In genomic region chr8:10633360-10634140, GRCm38 (mm10) we compare ENCODE assay signal across 13 mouse cellular contexts.
A peak's percentile ranks its signal among the peaks of the same experiment; 100 is the strongest.
DNase-seq lines count a peak whose midpoint lies in the region; ATAC-seq and TF ChIP-seq lines count a peak whose summit lies in the region.
"Had no signal": no experiment of that assay in that cellular context is flagged by ENCODE, and none has a peak within 500 bp of the region (broad histone marks: within the 10 kb centered on the region; RNA-seq: fewer than 3 reads in every experiment).

No protein-coding gene starts in this region.

- no peak for TF ChIP-seq POLR2A in thymus, adult 2 months (IDR thresholded peaks at IDR 0.05; ENCODE audit: control insufficient read depth, extremely low read depth, insufficient read depth, low read length, poor library complexity)

- no peak overlapping the region for H3K4me3 ChIP-seq in hindbrain, embryonic 10.5 days
- H3K4me3 ChIP-seq in hindbrain, embryonic 13.5 days = no peak overlapping the region
- no peak overlapping the region for H3K4me3 ChIP-seq in thymus, adult 2 months (ENCODE audit: control insufficient read depth, insufficient read depth, low read length)
- H3K4me3 ChIP-seq in limb, embryonic 12.5 days (replicated peaks) = no peak overlapping the region
- H3K4me3 ChIP-seq: intestine, embryonic 15.5 days had no signal

- no peaks in the 10 kb centered on the region for H3K36me3 ChIP-seq in hindbrain, embryonic 10.5 days
- H3K36me3 ChIP-seq in hindbrain, embryonic 13.5 days = no peaks in the 10 kb centered on the region
- no peaks in the 10 kb centered on the region for H3K36me3 ChIP-seq in thymus, adult 2 months (ENCODE audit: control insufficient read depth, insufficient read depth, low read length)
- H3K36me3 ChIP-seq in limb, embryonic 12.5 days = no peaks in the 10 kb centered on the region
- H3K36me3 ChIP-seq: intestine, embryonic 15.5 days had no signal

- no peak for TF ChIP-seq CTCF in thymus, adult 2 months (IDR thresholded peaks at IDR 0.05; ENCODE audit: borderline replicate concordance, control insufficient read depth, extremely low read depth, insufficient read depth, low read length, poor library complexity)

- no peaks in the 10 kb centered on the region for H3K9me3 ChIP-seq in hindbrain, embryonic 10.5 days
- H3K9me3 ChIP-seq in hindbrain, embryonic 13.5 days = no peaks in the 10 kb centered on the region
- H3K9me3 ChIP-seq in limb, embryonic 12.5 days = no peaks in the 10 kb centered on the region
- H3K9me3 ChIP-seq: intestine, embryonic 15.5 days had no signal

- DNase-seq in hindbrain, embryonic 10.5 days (ENCODE audit: low spot score) = peak; percentile 52
- peak; percentile 2 for DNase-seq in thymus, adult 2 months
- DNase-seq in thymus, postnatal 36 days = no peak
- no peak for DNase-seq in spleen, adult 18-20 months
- DNase-seq: cerebellum, adult 11-12 months; layer of hippocampus, adult 9-11 months; lung, postnatal 14 days; thymus, postnatal 14 days had no signal

- 44% methylated on average over 12 of the region's 12 CpGs for WGBS in hindbrain, embryonic 10.5 days
- WGBS in hindbrain, embryonic 13.5 days = 68% methylated on average over 12 of the region's 12 CpGs
- 18% methylated on average over 12 of the region's 12 CpGs for WGBS in thymus, adult 2 months
- 24% methylated on average over 12 of the region's 12 CpGs for WGBS in limb, embryonic 12.5 days

- ATAC-seq in hindbrain, embryonic 13.5 days (ENCODE audit: low FRiP score) = no peak
- ATAC-seq in limb, embryonic 12.5 days (ENCODE audit: insufficient number of reproducible peaks, insufficient read depth, low FRiP score, low TSS enrichment, low read depth) = no peak
- peak; percentile 64 for ATAC-seq in megakaryocyte-erythroid progenitor cell, adult 5-6 weeks (replicated peaks; ENCODE audit: low FRiP score, low TSS enrichment, poor library complexity, severe bottlenecking)
- no peak for ATAC-seq in CD4-positive, CD25-positive, alpha-beta regulatory T cell, adult 4 months

- H3K4me2 ChIP-seq in hindbrain, embryonic 13.5 days = no peak overlapping the region
- H3K4me2 ChIP-seq in limb, embryonic 12.5 days = peak overlapping the region; percentile 27
- H3K4me2 ChIP-seq: intestine, embryonic 15.5 days had no signal

- H3K9ac ChIP-seq in hindbrain, embryonic 13.5 days = no peak overlapping the region
- no peak overlapping the region for H3K9ac ChIP-seq in limb, embryonic 12.5 days (replicated peaks)
- H3K9ac ChIP-seq: intestine, embryonic 15.5 days had no signal

- no peaks in the 10 kb centered on the region for H3K27me3 ChIP-seq in hindbrain, embryonic 10.5 days (ENCODE audit: insufficient read depth, poor library complexity, severe bottlenecking)
- H3K27me3 ChIP-seq in hindbrain, embryonic 13.5 days = 0 out of 2 replicates have a peak, but pooled peaks cover 2% of the 10 kb centered on the region
- H3K27me3 ChIP-seq in thymus, adult 2 months (ENCODE audit: control insufficient read depth, insufficient read depth, low read length) = no peaks in the 10 kb centered on the region
- no peaks in the 10 kb centered on the region for H3K27me3 ChIP-seq in limb, embryonic 12.5 days
- H3K27me3 ChIP-seq: intestine, embryonic 15.5 days had no signal

- peaks cover 36% of the 10 kb centered on the region for H3K4me1 ChIP-seq in hindbrain, embryonic 10.5 days (replicated peaks)
- H3K4me1 ChIP-seq in hindbrain, embryonic 13.5 days (replicated peaks) = peaks cover 22% of the 10 kb centered on the region
- no peaks in the 10 kb centered on the region for H3K4me1 ChIP-seq in thymus, adult 2 months (replicated peaks; ENCODE audit: control insufficient read depth, insufficient read depth, low read length)
- peaks cover 48% of the 10 kb centered on the region for H3K4me1 ChIP-seq in limb, embryonic 12.5 days (replicated peaks)
- H3K4me1 ChIP-seq: intestine, embryonic 15.5 days had no signal

- peak overlapping the region; percentile 71 for H3K27ac ChIP-seq in hindbrain, embryonic 10.5 days
- no peak overlapping the region for H3K27ac ChIP-seq in hindbrain, embryonic 13.5 days
- no peak overlapping the region for H3K27ac ChIP-seq in thymus, adult 2 months (ENCODE audit: control insufficient read depth, insufficient read depth, low read length)
- no peak overlapping the region; the same call in 1 of the 2 replicates for H3K27ac ChIP-seq in limb, embryonic 12.5 days
- H3K27ac ChIP-seq: intestine, embryonic 15.5 days had no signal

Comparison
In these comparisons a context has a peak if more than half of its experiments do, and no peak if none do; other contexts are left out.
1. DNase-seq: peak in hindbrain, embryonic 10.5 days (single experiment) and thymus, adult 2 months (single experiment); none in thymus, postnatal 36 days (0 of 2) and spleen, adult 18-20 months (0 of 2).